Mouse (Mus musculus) MEL (cell line): ENCODE results near the gene Hebp1.

Source experiments
- CTCF ChIP-seq, 3 experiments: IDR thresholded peaks in 2 of 3; conservative IDR thresholded peaks in 1 of 3; 2 replicates each; pipeline ENCODE4 v1.5.1; 2011 to 2012; ENCODE audit warnings: low read length in 3 of 3, low read depth in 2 of 3, mild to moderate bottlenecking in 2 of 3, improper control_type of control experiment in 1 of 3, inconsistent platforms in 1 of 3, mixed read lengths in 1 of 3, moderate library complexity in 1 of 3; ENCODE audit not compliant: control insufficient read depth in 1 of 3, insufficient read depth in 1 of 3, poor library complexity in 1 of 3, severe bottlenecking in 1 of 3
- EP300 ChIP-seq, 2 experiments: IDR thresholded peaks; 2 replicates each; pipeline ENCODE4 v1.6.1; 2011; ENCODE audit warnings: improper control_type of control experiment in 2 of 2, low read length in 2 of 2, low read depth in 1 of 2, mild to moderate bottlenecking in 1 of 2
- NELFE ChIP-seq: IDR thresholded peaks from 2 replicates; pipeline ENCODE4 v1.6.1; 2011; ENCODE audit warnings: low read depth, low read length, improper control_type of control experiment

GRCm38 (mm10) chr6:135223786-135224416 is 26.1 kb upstream of the Hebp1 start:
- TF ChIP-seq NELFE (no peak), EP300 (IDR thresholded peaks at IDR 0.05; ENCODE audit: low read depth in 1 of 2, low read length in 2 of 2) (no peak), CTCF (IDR thresholded peaks at IDR 0.05 in 2 of 3, conservative IDR thresholded peaks at IDR 0.05 in 1 of 3; ENCODE audit: control insufficient read depth in 1 of 3, insufficient read depth in 1 of 3, low read depth in 2 of 3, low read length in 3 of 3, poor library complexity in 1 of 3, severe bottlenecking in 1 of 3) (no peak)
